Mouse (Mus musculus) forebrain, embryonic 14.5 days (tissue): ENCODE data around the gene Zkscan3. TPM values are rescaled to one million over a fixed set of nuclear protein-coding genes. Genes with fewer than 3 reads are reported as not detected.

ENCODE experiments used
- ATAC-seq: fragments of 200-750 bp; cut with Nextera tagmentation; 2 replicates; pipeline ENCODE4 v1.8.0; 2017; ENCODE audit warnings: mild to moderate bottlenecking, moderate library complexity
- DNase-seq: peaks from one replicate; pipeline ENCODE4 v3.0.0-alpha.2; 2015; ENCODE audit warnings: low spot score
- H3K27ac ChIP-seq: fragments of 300-500 bp; sonication (generic); 2 replicates; pipeline ENCODE4 v1.5.1; 2014; ENCODE audit warnings: low read depth, mild to moderate bottlenecking, control low read depth, low read length, moderate library complexity
- H3K27me3 ChIP-seq: fragments of 300-500 bp; sonication (generic); replicated peaks from 2 replicates; pipeline ENCODE4 v1.6.1; 2014; ENCODE audit warnings: low read length, control low read depth, mixed read lengths; ENCODE audit not compliant: control insufficient read depth, insufficient read depth
- H3K36me3 ChIP-seq: fragments of 300-500 bp; sonication (generic); 2 replicates; pipeline ENCODE4 v1.6.1; 2014; ENCODE audit warnings: low read length, control low read depth; ENCODE audit not compliant: control insufficient read depth, insufficient read depth
- H3K4me1 ChIP-seq: fragments of 300-500 bp; sonication (generic); 2 replicates; pipeline ENCODE4 v1.6.1; 2014; ENCODE audit warnings: antibody characterized with exemption, low read length, control low read depth; ENCODE audit not compliant: control insufficient read depth, insufficient read depth
- H3K4me2 ChIP-seq: fragments of 300-500 bp; sonication (generic); 2 replicates; pipeline ENCODE4 v1.6.1; 2014; ENCODE audit warnings: mild to moderate bottlenecking, control low read depth, low read length
- H3K4me3 ChIP-seq: fragments of 300-500 bp; sonication (generic); 2 replicates; pipeline ENCODE4 v1.5.1; 2014; ENCODE audit warnings: low read depth, low read length, control low read depth
- H3K9ac ChIP-seq: fragments of 300-500 bp; sonication (generic); 2 replicates; pipeline ENCODE4 v1.6.1; 2014; ENCODE audit warnings: mild to moderate bottlenecking, low read length, control low read depth, moderate library complexity
- H3K9me3 ChIP-seq: fragments of 300-500 bp; sonication (generic); replicated peaks from 2 replicates; pipeline ENCODE4 v1.6.1; 2016; ENCODE audit warnings: low read length, control low read depth, mixed read lengths; ENCODE audit not compliant: control insufficient read depth
- WGBS: fragments of 180-500 bp; shearing (Covaris S2); extraction: QIAGEN DNeasy Blood & Tissue Kit; methylation state at CpG from one replicate; pipeline ENCODE4 v1.1.7; 2014; 5-methylcytosine and 5-hydroxymethylcytosine counted together
- microRNA counts: library from miRNA; unstranded; fragments of <30 nt; microRNA quantifications from one replicate; lab custom pipeline; 2016
- microRNA-seq: library from miRNA; unstranded; fragments of <30 nt; microRNA quantifications from one replicate; pipeline ENCODE4, GENCODE M21; 2016
- polyA plus RNA-seq: library from polyadenylated mRNA; unstranded; fragments of >200 nt; fragmentation: Nextera tagmentation; extraction: Ambion mirVana; gene quantifications from 2 replicates; pipeline ENCODE4 v1.2.1, GENCODE M21; 2014

Zkscan3 gene
- polyA plus RNA-seq, 1 experiment from 2014 or later: 78.3 TPM

- H3K9ac ChIP-seq: no peak overlapping the region
- no peak overlapping the region for H3K4me2 ChIP-seq
- no peak overlapping the region for H3K4me3 ChIP-seq
- H3K27me3 ChIP-seq: no peaks in the 10 kb centered on the region
- no peaks in the 10 kb centered on the region for H3K9me3 ChIP-seq
- no peak overlapping the region for H3K27ac ChIP-seq
- DNase-seq (no peak), ATAC-seq (no peak)
- 78% methylated on average over 6 of the region's 6 CpGs for WGBS
- peaks cover 35% of the 10 kb centered on the region for H3K36me3 ChIP-seq
- peaks cover 18% of the 10 kb centered on the region for H3K4me1 ChIP-seq
These were observed 35.9 kb downstream of the Zkscan3 start for GRCm38 (mm10) chr13:21366635-21367034.

DNA sequence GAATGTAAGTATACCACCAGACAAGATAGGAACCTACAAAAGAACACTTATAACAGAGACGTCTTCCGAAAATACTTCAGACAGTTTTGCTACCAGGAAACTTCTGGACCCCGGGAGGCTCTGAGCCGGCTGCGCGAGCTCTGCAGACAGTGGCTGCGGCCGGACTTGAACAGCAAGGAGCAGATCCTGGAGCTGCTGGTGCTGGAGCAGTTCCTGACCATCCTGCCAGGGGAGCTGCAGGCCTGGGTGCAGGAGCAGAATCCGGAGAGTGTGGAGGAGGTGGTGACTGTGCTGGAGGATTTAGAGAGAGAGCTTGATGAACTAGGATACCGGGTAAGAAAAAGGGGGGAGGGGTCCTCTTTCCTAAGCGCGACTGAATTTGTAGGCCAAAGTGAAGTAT lies 38.8 kb downstream of the Zkscan3 start:
- no peak overlapping the region for H3K27ac ChIP-seq

GRCm38 (mm10) chr13:21362621-21363248 lies 39.8 kb downstream of the Zkscan3 start, which contains the start of gene Zscan12:
Gene Zscan12, plus strand, starts transcription at chr13:21362820.
- Histone ChIP-seq H3K9me3 (no peaks in the 10 kb centered on the region), H3K27ac (0 out of 2 replicates have a peak within 1 kb of the TSS, but pooled peaks have one; percentile 39), H3K36me3 (0 out of 2 replicates have a peak, but pooled peaks cover 2% of the 10 kb centered on the region), H3K27me3 (no peaks in the 10 kb centered on the region), H3K9ac (peak within 1 kb of the TSS; percentile 85), H3K4me2 (peak within 1 kb of the TSS; percentile 62), H3K4me1 (peaks cover 18% of the 10 kb centered on the region), H3K4me3 (peak within 1 kb of the TSS; percentile 66)
- ATAC-seq (peak; percentile 100), DNase-seq (peak; percentile 98)
- WGBS: under 1% methylated on average over 29 of the region's 29 CpGs

More for the DNA sequence above, 38.8 kb downstream of the Zkscan3 start:
- WGBS: 63% methylated on average over 12 of the region's 12 CpGs
- peaks cover 18% of the 10 kb centered on the region for H3K4me1 ChIP-seq
- peaks cover 7% of the 10 kb centered on the region for H3K36me3 ChIP-seq
- no peaks in the 10 kb centered on the region for H3K9me3 ChIP-seq
- H3K4me3 ChIP-seq: peak overlapping the region; percentile 66; the same call in 1 of the 2 replicates
- no peaks in the 10 kb centered on the region for H3K27me3 ChIP-seq
- peak overlapping the region; percentile 85 for H3K9ac ChIP-seq
- H3K4me2 ChIP-seq: peak overlapping the region; percentile 62
- DNase-seq (no peak), ATAC-seq (no peak)

- no peaks in the 10 kb centered on the region for H3K4me1 ChIP-seq
- H3K9me3 ChIP-seq: no peaks in the 10 kb centered on the region
- no peaks in the 10 kb centered on the region for H3K36me3 ChIP-seq
- H3K27ac ChIP-seq: no peak overlapping the region
- H3K4me2 ChIP-seq: no peak overlapping the region
- no peak overlapping the region for H3K4me3 ChIP-seq
- ATAC-seq (no peak), DNase-seq (no peak)
- H3K27me3 ChIP-seq: no peaks in the 10 kb centered on the region
- no peak overlapping the region for H3K9ac ChIP-seq
These were observed 52.0 kb downstream of the Zkscan3 start for GRCm38 (mm10) chr13:21350593-21350992.

DNA sequence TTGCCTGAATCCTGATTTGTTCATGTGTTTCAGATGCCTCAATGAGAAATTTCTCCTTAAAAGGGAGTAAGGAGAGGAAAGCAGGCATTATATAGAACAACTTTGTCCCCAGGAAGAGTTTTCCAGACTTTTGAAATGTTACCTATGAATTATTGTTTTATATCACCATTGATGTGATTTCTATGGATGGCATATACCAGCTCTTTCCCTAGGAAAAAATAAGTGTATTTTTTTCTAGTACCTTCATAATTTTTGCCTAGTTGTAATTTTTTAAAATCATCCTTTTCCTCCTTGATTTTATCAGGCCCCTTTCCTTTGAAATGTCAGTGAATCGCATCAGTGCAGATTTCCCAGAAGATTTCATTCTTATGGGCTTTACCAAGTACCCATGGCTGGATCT lies 55.9 kb downstream of the Zkscan3 start, which contains the start of gene Olfr1367:
TSS of gene Olfr1367 (plus strand) at position 301 of the 400 bp plus-strand sequence.
- 88% methylated on average over 1 of the region's 1 CpGs for WGBS
- Histone ChIP-seq H3K4me2 (no peak within 1 kb of the TSS), H3K9me3 (no peaks in the 10 kb centered on the region), H3K36me3 (no peaks in the 10 kb centered on the region), H3K9ac (no peak within 1 kb of the TSS), H3K4me3 (no peak within 1 kb of the TSS), H3K4me1 (no peaks in the 10 kb centered on the region), H3K27me3 (no peaks in the 10 kb centered on the region), H3K27ac (no peak within 1 kb of the TSS)
- no peak for ATAC-seq
- DNase-seq: no peak

MicroRNA genes within 50 kb of the gene (microRNA counts, 519-probe panel; counts per million panel counts)
- microRNA mmu-miR-1896 (lab: Ali Mortazavi, UCI): not detected

Small RNA genes lying within 50 kb of the gene (microRNA-seq; reads per million reads assigned to microRNA genes)
- gene Mir1896 (not detected), gene Mir6942 (not detected)

Other genes starting within 250 kb of the Zkscan3 start
- 80.7 and 82.3 TPM in 2 replicates for gene Trim27, start 223.3 kb downstream of the Zkscan3 start, polyA plus RNA-seq
- not detected in 2 replicates for gene Gpx5, start 110.0 kb downstream of the Zkscan3 start, polyA plus RNA-seq
- gene Gpx6, start 90.6 kb downstream of the Zkscan3 start, polyA plus RNA-seq: not detected in 2 replicates
- not detected in 2 replicates for gene Olfr1367, start 55.8 kb downstream of the Zkscan3 start, polyA plus RNA-seq
- gene Zscan12, start 39.9 kb downstream of the Zkscan3 start, polyA plus RNA-seq: 14.7 and 15.0 TPM in 2 replicates
- 3.5 and 3.7 TPM in 2 replicates for gene Pgbd1, start 38.3 kb upstream of the Zkscan3 start, polyA plus RNA-seq
- gene Zscan26, start 51.0 kb upstream of the Zkscan3 start, polyA plus RNA-seq: 10.4 TPM in 2 replicates
- 3.8 TPM in 2 replicates for gene Nkapl, start 65.8 kb upstream of the Zkscan3 start, polyA plus RNA-seq
- 7.5 and 8.2 TPM in 2 replicates for gene Zkscan4, start 76.2 kb upstream of the Zkscan3 start, polyA plus RNA-seq
- not detected in 2 replicates for gene Gm10065, start 76.7 kb upstream of the Zkscan3 start, polyA plus RNA-seq
- gene AK157302, start 92.5 kb upstream of the Zkscan3 start, polyA plus RNA-seq: 0.36 and 0.78 TPM in 2 replicates
- gene Gm11273, start 98.7 kb upstream of the Zkscan3 start, polyA plus RNA-seq: 5.1 and 6.2 TPM in 2 replicates
- gene Zkscan8, start 128.4 kb upstream of the Zkscan3 start, polyA plus RNA-seq: 7.3 and 8.6 TPM in 2 replicates
- gene Olfr1366, start 140.1 kb upstream of the Zkscan3 start, polyA plus RNA-seq: 0.10 and 0.20 TPM in 2 replicates
- not detected in 2 replicates for gene Olfr1535, start 157.1 kb upstream of the Zkscan3 start, polyA plus RNA-seq
- not detected in 2 replicates for gene Olfr1364, start 179.0 kb upstream of the Zkscan3 start, polyA plus RNA-seq
- gene Olfr1362, start 211.3 kb upstream of the Zkscan3 start, polyA plus RNA-seq: not detected in 2 replicates
- not detected in 2 replicates for gene Olfr11, start 239.8 kb upstream of the Zkscan3 start, polyA plus RNA-seq